Mouse (Mus musculus) CD4-positive helper T cell, adult 2 months (primary cell): ENCODE measurements around the gene Pomt1.
A peak's percentile ranks its signal among the peaks of the same experiment; 100 is the strongest.

Experiments
- DNase-seq: peaks from one replicate; pipeline ENCODE4 v3.0.0-alpha.2; 2012; ENCODE audit warnings: low read depth, missing footprints, low spot score

Pomt1 gene

DNA sequence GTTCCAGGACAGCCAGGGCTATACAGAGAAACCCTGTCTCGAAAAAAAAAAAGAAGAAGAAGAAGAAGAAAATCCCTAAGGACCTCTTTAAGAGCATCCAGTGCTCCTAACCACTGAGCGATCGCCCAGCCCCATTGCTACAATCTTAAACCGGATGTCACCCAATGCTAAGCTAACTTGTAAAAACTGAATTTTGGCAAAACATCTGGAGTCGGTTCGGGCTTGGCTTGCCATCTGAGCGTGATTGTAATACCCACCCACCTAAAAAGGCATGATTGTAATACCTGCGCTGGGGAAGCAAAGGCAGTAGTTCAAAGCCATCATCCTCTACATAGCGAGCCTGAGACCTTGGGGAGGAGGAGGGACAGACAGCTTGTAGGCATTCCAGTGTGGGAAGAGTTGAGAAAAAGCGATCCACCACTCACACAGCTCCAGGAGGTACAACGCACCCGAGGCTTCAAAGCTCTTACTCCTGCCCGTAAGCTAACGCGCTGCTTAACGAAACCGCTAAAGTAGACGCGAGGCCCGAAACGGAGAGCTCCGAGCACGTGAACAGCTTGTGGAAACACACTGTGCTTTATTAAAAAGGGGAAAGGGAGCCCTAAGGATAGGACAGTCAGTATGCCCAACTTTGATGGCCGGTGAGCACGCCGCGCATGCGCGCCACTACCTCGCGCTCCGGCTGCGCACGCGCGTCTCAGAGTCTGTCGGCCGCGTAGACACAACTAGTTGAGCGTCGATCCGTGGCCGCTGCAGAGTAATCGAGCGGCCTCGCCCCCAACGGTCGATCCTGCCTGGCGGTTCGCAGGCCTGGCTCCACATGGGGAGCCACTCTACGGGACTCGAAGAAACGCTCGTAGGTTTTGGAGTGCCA is at the start of gene Pomt1:
Gene Pomt1, plus strand, starts transcription at position 705 of the 874 bp plus-strand sequence.
- peak; percentile 96 for DNase-seq

DNA sequence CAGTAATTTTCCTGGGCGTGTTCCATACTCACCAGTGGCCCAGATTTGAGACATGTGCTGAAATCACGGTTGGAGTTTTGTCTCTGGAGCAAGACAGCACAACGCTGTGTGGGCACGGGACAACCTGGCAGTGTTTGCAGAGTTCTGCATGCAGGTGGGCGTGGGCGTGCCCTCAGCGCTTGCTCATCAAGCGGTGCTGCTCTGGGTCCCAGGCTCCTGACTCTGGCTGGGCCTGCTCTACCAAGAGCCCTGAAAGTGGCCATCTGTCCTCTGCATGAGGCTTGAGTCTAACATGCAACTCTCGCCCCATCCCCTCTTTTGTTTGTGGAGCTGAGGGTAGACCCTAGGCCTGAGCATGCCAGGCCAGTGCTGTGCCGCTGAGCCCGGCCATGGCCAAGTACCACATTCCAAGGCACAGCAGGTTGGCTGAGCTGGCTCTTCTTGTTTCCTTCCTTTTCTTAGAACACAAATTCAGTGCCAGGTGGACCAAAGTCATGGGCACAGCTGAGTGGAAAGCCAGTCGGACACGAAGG is 49.3 kb upstream of the Pomt1 start:
- no peak for DNase-seq

- no peak for DNase-seq
These were observed 48.7 kb upstream of the Pomt1 start for GRCm38 (mm10) chr2:32187649-32188048.

DNA sequence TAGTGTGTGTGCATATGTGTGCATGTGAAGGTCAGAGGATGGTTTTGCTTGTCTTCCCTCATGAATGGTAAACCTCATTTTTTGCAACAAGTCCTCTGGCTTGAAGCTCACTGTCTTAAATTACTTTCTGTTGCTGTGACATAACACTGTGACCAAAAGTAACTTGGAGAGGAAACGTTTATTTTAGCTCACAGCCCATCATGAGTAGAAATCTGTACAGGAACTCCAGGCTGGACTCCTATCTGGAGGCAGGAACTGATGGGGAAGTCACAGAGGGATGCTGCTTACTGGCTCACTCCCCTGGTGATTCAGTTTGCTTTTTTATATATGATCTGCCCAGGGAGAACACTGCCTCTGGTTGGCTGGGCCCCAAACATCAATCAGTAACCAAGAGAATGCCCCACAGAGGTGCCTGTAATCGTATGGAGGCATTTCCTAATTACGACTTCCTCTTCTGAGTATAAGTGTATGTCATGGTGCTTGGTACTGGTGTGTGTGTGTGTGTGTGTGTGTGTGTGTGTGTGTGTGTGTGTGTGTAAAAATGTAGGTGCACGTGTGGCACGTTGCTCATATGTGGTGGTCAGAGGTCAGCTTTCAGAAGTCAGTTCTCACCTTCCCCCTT is 47.2 kb upstream of the Pomt1 start:
- DNase-seq: no peak

GRCm38 (mm10) chr2:32190620-32191019 is 45.8 kb upstream of the Pomt1 start:
- DNase-seq: no peak

GRCm38 (mm10) chr2:32191872-32192507 is 44.4 kb upstream of the Pomt1 start:
- DNase-seq: peak; percentile 80

DNA sequence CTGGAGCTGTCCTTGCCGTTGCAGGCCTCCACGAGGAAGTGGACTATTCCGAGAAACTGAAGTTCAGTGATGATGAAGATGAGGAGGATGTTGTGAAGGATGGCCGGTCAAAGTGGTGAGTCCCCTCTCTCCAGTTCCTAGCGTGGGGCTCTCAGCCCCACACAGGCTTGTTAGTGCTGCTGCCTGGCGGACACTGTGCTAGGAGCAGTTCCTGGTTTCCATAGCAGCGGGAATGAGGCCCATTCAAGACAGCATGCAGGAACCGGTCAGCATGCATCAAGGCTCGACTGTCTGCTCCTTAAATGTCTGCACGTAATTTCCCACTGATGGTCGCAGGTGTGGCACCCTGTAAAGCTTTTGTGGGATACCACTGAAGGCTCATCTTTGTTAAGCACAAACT is 37.4 kb upstream of the Pomt1 start:
- no peak for DNase-seq

DNA sequence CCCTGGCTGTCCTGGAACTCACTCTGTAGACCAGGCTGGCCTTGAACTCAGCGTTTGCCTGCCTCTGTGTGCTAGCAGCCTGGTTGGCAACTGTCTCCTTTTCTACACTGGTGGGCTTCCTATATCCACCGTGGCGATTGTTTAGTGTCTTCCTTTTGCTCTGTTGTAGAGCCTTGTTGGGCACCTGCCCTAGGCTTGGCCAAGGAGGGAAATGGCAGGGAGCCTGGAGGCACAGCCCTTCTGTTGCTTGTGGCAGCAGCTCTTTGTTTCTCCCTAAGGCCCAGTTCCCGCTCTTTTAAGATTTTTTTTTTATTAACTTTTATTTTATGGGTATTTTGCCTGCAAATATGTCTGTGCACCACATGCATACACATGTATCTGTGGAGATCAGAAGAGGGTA is 36.4 kb upstream of the Pomt1 start:
- DNase-seq: no peak

GRCm38 (mm10) chr2:32200712-32201111 is 35.7 kb upstream of the Pomt1 start:
- no peak for DNase-seq

GRCm38 (mm10) chr2:32201527-32201926 is 34.9 kb upstream of the Pomt1 start:
- no peak for DNase-seq

DNA sequence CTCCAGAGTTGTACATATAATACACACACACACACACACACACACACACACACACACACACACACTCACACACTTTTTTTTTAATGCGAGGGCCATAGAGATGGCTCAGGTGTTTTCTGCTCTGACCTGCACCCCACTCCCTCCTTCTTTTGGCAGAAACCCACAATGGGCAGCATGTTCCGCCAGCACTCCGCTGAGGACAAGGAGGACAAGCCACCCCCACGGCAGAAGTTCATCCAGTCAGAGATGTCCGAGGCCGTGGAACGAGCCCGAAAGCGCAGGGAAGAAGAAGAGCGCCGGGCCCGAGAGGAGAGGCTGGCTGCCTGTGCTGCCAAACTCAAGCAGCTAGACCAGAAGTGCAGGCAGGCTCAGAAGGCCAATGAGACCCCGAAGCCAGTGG is 32.5 kb upstream of the Pomt1 start:
- no peak for DNase-seq

DNA sequence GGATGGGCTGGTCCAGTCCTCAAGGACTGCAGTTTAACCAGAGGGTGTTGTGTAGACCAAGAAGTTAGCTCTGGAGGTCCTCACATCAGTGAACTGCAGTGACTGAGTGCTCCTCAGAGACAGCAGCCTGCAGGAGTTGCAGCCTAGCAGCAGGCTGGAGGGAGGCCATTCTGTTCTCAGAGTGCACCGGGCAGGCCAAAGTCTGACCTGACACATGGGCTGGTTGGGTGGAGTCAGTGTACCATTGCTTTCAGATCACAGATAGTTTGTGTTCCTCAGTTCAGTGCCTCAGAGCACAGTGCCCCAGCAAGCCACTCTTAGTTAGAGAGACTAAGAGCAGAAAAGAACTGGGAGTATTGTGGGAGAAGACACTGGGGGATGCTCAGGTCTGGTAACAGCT is 28.7 kb upstream of the Pomt1 start:
- DNase-seq: no peak

GRCm38 (mm10) chr2:32211689-32212088 is 24.7 kb upstream of the Pomt1 start:
- no peak for DNase-seq

GRCm38 (mm10) chr2:32213000-32213399 is 23.4 kb upstream of the Pomt1 start:
- no peak for DNase-seq

DNA sequence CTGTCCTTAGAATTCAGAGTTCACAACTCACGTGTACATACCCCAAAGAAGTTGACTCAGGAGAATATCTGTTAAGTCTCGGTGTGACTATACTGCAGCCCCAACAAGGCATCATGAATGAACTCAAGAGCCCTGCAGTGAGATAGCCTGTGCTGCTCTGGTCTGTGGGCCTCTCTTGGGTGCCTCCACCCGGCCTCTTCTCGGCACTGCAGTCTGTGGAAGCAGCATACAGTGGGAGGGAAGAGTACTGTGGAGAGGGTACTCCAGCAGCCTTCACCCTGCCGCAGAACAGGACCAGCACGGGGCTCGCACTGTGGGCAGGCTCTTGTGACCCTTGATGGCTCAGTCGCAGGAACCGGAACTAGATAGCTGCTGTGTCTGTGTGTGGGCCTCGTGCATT is 20.8 kb upstream of the Pomt1 start:
- no peak for DNase-seq

- DNase-seq: no peak
These were observed 19.9 kb upstream of the Pomt1 start for GRCm38 (mm10) chr2:32216506-32216905.

DNA sequence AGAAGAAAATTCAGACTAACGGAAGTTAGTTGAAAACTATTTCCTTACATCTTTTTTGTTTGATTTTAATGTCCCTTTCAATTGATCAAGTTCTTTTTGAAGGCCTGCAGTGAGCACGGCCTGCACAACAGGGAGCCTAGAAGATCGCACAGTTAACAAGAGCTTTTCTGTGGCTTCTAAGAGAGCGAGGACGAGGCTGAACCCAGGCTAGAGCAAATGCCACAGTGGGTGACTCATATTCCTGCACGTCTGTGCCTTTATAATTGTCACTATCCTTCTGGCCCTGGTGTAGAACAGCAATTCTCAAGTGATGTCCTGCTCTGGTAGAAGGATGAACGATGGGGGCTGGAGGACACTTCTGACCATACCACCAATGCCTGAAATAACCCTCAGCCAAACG is 18.7 kb upstream of the Pomt1 start:
- no peak for DNase-seq

GRCm38 (mm10) chr2:32218113-32218512 is 18.3 kb upstream of the Pomt1 start:
- no peak for DNase-seq

GRCm38 (mm10) chr2:32218541-32219334 is 17.7 kb upstream of the Pomt1 start:
- DNase-seq: no peak

DNA sequence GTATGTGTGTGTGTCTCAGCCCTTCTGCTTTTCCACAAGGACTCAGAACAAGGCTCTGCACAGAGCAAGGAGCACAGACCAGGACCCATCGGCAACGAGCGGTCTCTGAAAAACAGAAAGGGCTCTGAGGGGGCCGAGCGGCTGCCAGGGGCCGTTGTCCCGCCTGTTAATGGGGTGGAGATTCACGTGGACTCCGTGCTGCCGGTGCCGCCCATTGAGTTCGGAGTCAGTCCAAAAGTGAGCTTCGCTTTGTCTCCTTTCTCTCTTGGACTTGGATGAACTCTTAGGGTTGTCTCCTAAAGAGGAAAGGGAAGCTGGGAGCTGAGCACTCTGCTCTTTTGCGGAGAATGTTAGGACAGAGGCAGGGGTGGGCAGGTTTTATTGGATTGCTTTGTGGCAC is 16.9 kb upstream of the Pomt1 start:
- DNase-seq: no peak

DNA sequence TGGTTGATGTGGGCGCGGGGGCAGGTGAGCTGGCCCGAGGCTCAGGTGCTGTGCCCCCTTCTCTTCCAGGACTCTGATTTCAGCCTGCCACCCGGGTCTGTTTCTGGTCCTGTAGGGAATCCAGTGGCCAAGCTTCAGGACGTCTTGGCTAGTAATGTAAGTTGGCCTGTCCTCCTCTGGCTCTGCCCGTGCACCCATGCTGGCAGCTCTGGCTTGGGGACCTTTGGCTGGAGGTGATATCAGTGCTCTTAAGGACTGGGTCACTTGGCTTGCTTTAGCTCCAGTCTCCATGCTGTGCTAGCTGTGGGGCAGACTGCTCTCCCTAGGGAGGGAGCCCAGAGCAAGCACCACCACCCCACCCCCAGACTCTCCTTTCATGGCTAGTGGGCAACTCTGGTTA is 16.4 kb upstream of the Pomt1 start:
- DNase-seq: no peak

DNA sequence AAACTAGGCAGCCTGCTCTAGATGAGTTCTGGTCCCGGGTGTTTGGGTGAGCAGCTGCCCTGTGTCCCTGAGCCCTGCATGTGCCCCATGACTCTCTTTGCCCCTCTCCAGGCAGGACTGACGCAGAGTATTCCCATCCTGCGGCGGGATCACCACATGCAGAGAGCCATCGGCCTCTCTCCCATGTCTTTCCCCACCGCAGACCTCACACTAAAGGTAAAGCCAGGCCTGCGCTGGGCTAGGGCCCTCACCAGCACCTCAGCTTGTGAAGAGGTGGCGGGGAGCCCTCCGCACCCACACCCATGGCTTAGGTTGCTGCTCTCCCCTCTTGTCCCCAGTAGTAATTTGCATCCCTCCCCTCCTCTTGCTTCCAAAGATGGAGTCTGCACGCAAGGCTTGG is 15.4 kb upstream of the Pomt1 start:
- no peak for DNase-seq
